Mouse (Mus musculus) neural tube, embryonic 15.5 days (tissue): Measurements from ENCODE around the gene Esr1. TPM values are rescaled to one million over a fixed set of nuclear protein-coding genes. Genes with fewer than 3 reads are reported as not detected.
"Not testable (repeated sequence)": the region's sequence is repeated elsewhere in the genome, so short reads cannot be mapped to it uniquely, and the experiment has no call there.

Experiments
- ATAC-seq: fragments of 200-750 bp; cut with Nextera tagmentation; 2 replicates; pipeline ENCODE4 v1.8.0; 2017; ENCODE audit warnings: mild to moderate bottlenecking, moderate TSS enrichment, moderate library complexity; ENCODE audit not compliant: low FRiP score
- H3K27ac ChIP-seq: fragments of 300-500 bp; sonication (generic); replicated peaks from 2 replicates; pipeline ENCODE4 v1.5.1; 2015; ENCODE audit warnings: mild to moderate bottlenecking, inconsistent platforms
- H3K27me3 ChIP-seq: fragments of 300-500 bp; sonication (generic); replicated peaks from 2 replicates; pipeline ENCODE4 v1.6.1; 2015; ENCODE audit warnings: inconsistent platforms
- H3K36me3 ChIP-seq: fragments of 300-500 bp; sonication (generic); 2 replicates; pipeline ENCODE4 v1.6.1; 2015; ENCODE audit warnings: inconsistent platforms
- H3K4me1 ChIP-seq: fragments of 300-500 bp; sonication (generic); 2 replicates; pipeline ENCODE4 v1.6.1; 2015; ENCODE audit warnings: inconsistent platforms
- H3K4me2 ChIP-seq: fragments of 300-500 bp; sonication (generic); 2 replicates; pipeline ENCODE4 v1.6.1; 2015; ENCODE audit warnings: inconsistent platforms, mild to moderate bottlenecking, moderate library complexity
- H3K4me3 ChIP-seq: fragments of 300-500 bp; sonication (generic); replicated peaks from 2 replicates; pipeline ENCODE4 v1.5.1; 2015; ENCODE audit warnings: mild to moderate bottlenecking, inconsistent platforms
- H3K9ac ChIP-seq: fragments of 300-500 bp; sonication (generic); replicated peaks from 2 replicates; pipeline ENCODE4 v1.6.1; 2015; ENCODE audit warnings: mild to moderate bottlenecking, inconsistent platforms
- H3K9me3 ChIP-seq: fragments of 300-500 bp; sonication (generic); replicated peaks from 2 replicates; pipeline ENCODE4 v1.6.1; 2016; ENCODE audit warnings: inconsistent platforms
- WGBS: fragments of 180-500 bp; shearing (Covaris S2); methylation state at CpG from one replicate; pipeline ENCODE4 v1.1.7; 2015; ENCODE audit warnings: mixed read lengths; 5-methylcytosine and 5-hydroxymethylcytosine counted together
- polyA plus RNA-seq: library from polyadenylated mRNA; unstranded; fragments of >200 nt; fragmentation: Nextera tagmentation; extraction: Ambion mirVana; gene quantifications from 2 replicates; pipeline ENCODE4 v1.2.1, GENCODE M21; 2015

Esr1 gene
- polyA plus RNA-seq, 1 experiment from 2014 or later = 0.70 TPM

DNA sequence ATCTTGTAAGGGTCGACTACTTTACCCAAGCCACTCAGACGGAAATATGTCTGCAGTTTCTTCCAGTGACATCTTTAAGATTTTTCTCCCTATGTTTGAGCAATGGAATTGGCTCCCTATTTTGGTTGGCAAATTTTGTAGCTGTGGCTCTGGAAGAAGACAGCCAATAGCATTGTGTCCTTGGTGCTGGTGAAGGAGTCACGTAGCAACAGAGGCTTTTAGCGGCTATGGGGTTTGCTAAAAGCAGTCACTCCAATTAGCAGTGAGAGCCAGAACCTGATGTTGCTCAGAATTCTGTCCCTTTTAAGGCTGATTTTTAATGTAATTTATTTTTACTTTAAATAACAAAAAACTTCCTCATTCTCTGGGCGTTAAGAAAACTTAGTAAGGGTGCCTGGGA, 54.0 kb downstream of the Esr1 start:
- Histone ChIP-seq H3K4me2 (no peak overlapping the region), H3K4me3 (no peak overlapping the region), H3K9ac (no peak overlapping the region), H3K36me3 (no peaks in the 10 kb centered on the region), H3K27me3 (no peaks in the 10 kb centered on the region), H3K9me3 (no peaks in the 10 kb centered on the region), H3K27ac (no peak overlapping the region), H3K4me1 (no peaks in the 10 kb centered on the region)
- 84% methylated on average over 5 of the region's 5 CpGs for WGBS
- ATAC-seq = no peak

DNA sequence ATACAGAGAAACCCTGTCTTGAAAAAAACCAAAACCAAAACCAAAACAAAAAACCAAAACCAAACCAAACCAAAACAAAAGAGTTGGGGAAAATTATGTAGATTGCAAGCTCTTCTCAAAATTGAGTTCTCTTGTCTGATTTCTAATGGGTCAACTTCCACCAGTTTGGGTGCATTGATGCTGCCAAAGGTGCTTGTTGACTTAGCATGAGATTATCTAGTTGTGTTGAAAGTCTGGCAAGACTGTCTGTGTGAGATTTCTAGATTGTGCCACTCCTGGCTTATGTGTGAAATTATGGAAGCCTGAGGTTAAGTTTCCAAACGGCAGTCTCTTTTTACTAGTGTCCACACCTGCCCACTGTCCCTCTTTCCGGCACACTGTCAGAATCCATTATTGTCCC, 55.6 kb downstream of the Esr1 start:
- WGBS = 90% methylated on average over 2 of the region's 2 CpGs
- Histone ChIP-seq H3K4me1 (no peaks in the 10 kb centered on the region), H3K36me3 (no peaks in the 10 kb centered on the region), H3K9me3 (no peaks in the 10 kb centered on the region), H3K4me2 (no peak overlapping the region), H3K27ac (no peak overlapping the region), H3K4me3 (no peak overlapping the region), H3K27me3 (no peaks in the 10 kb centered on the region), H3K9ac (no peak overlapping the region)
- ATAC-seq = no peak

- no peak for ATAC-seq
- no peaks in the 10 kb centered on the region for H3K9me3 ChIP-seq
- no peaks in the 10 kb centered on the region for H3K27me3 ChIP-seq
- no peaks in the 10 kb centered on the region for H3K36me3 ChIP-seq
- H3K4me3 ChIP-seq = no peak overlapping the region
- H3K27ac ChIP-seq = no peak overlapping the region
- WGBS = 83% methylated on average over 2 of the region's 2 CpGs
- no peak overlapping the region for H3K4me2 ChIP-seq
- H3K9ac ChIP-seq = no peak overlapping the region
- H3K4me1 ChIP-seq = no peaks in the 10 kb centered on the region
Measured at GRCm38 (mm10) chr10:4670053-4670452, 58.7 kb downstream of the Esr1 start.

DNA sequence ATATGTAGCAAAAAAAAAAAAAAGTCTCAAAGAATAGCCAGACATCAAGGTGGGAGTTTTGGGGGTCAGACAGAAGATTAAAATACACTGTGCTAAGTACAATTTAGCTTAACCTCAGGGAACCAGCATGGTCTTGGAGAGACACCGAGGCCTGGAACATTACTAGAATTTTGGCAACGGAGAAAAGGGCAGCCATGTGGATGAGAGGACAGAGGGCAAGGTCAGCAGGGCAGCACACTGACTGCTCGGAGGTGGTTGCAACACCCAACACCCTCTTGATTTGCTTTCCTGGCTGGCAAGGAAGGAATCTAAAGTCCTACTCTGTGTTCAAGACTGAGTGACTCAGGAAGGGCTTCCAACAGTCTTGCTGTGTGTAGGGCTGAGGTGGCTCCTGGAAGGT, 60.5 kb downstream of the Esr1 start:
- H3K27me3 ChIP-seq = no peaks in the 10 kb centered on the region
- no peak overlapping the region for H3K9ac ChIP-seq
- no peaks in the 10 kb centered on the region for H3K36me3 ChIP-seq
- no peak overlapping the region for H3K4me2 ChIP-seq
- no peaks in the 10 kb centered on the region for H3K9me3 ChIP-seq
- H3K4me1 ChIP-seq = no peaks in the 10 kb centered on the region
- no peak for ATAC-seq
- no peak overlapping the region for H3K4me3 ChIP-seq
- WGBS = 90% methylated on average over 3 of the region's 3 CpGs
- H3K27ac ChIP-seq = no peak overlapping the region

DNA sequence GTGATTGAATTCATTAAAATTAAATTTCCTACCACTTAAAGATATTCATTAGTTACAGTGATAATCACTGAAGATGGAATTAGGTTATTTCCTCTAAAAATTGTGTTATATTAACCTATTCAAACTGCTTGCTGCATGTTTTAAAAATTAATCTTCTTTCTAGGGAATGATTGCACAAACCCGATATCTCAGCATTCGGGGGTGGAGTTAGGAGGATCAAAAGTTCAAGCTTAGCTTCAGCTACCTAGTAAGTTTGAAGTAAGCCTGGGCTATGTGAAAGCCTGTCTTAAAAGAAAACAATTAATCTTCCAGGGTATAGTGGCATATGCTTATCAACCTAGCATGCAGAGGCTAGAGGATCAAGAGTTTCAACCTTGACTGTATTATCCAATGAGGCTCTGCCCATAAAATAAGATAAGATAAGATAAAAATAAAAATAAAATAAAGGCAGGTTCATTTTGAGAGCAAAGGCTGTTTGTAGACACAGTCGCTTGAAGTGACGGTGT, 62.0 kb downstream of the Esr1 start:
- 95% methylated on average over 4 of the region's 4 CpGs for WGBS

DNA sequence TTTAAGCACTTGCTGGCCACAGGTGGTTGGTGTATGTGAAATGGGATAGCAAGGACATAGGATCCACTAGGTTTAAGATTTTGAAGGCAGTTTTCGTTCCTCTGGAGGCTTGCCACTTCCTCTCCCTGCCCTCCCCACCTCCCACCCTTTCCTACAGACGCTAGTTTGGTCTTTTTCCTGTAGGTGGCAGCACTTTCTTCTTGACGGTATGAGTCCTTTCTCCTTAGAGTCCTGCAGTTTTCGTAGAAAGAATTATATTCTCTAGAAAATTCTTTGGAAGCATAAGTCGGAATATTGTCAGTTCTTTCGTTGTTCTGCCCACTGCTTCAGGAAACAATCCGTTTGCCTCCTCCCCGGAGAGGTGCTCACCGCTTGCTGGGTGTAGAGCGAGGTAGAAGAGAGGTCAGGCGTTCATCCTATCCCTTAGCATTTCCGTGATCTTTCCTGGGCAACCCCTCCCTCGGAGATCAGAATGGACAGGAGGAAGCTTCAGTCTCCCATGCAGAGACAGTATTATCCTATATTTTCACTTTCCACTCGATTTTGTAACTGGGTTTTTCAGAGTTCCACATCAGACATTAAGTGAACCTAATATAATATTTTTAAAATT, 63.7 kb downstream of the Esr1 start:
- not testable (repeated sequence) for H3K36me3 ChIP-seq, H3K27me3 ChIP-seq, H3K27ac ChIP-seq, H3K9ac ChIP-seq, H3K4me1 ChIP-seq, H3K4me3 ChIP-seq, H3K9me3 ChIP-seq
- H3K4me2 ChIP-seq = peak overlapping the region; percentile 46
- ATAC-seq = peak; percentile 82; the same call in 1 of the 2 replicates
- WGBS = 31% methylated on average over 14 of the region's 14 CpGs

More for the DNA sequence above, 62.0 kb downstream of the Esr1 start:
- Histone ChIP-seq H3K4me1 (no peaks in the 10 kb centered on the region), H3K4me2 (no peak overlapping the region), H3K9me3 (no peaks in the 10 kb centered on the region), H3K27me3 (no peaks in the 10 kb centered on the region), H3K36me3 (no peaks in the 10 kb centered on the region), H3K27ac (no peak overlapping the region), H3K9ac (no peak overlapping the region), H3K4me3 (no peak overlapping the region)
- no peak for ATAC-seq

GRCm38 (mm10) chr10:4683106-4683505, 71.7 kb downstream of the Esr1 start:
- Histone ChIP-seq H3K4me3 (no peak overlapping the region), H3K9me3 (no peaks in the 10 kb centered on the region), H3K9ac (no peak overlapping the region), H3K4me2 (no peak overlapping the region), H3K27ac (no peak overlapping the region), H3K36me3 (no peaks in the 10 kb centered on the region), H3K27me3 (no peaks in the 10 kb centered on the region), H3K4me1 (no peaks in the 10 kb centered on the region)
- no peak for ATAC-seq
- WGBS = 82% methylated on average over 5 of the region's 5 CpGs

GRCm38 (mm10) chr10:4683711-4684265, 72.4 kb downstream of the Esr1 start:
- WGBS = 86% methylated on average over 12 of the region's 12 CpGs
- H3K4me2 ChIP-seq = no peak overlapping the region
- no peaks in the 10 kb centered on the region for H3K9me3 ChIP-seq
- no peak overlapping the region for H3K4me3 ChIP-seq
- no peak overlapping the region for H3K9ac ChIP-seq
- no peaks in the 10 kb centered on the region for H3K27me3 ChIP-seq
- no peak for ATAC-seq
- no peaks in the 10 kb centered on the region for H3K4me1 ChIP-seq
- H3K27ac ChIP-seq = no peak overlapping the region
- no peaks in the 10 kb centered on the region for H3K36me3 ChIP-seq

- H3K4me1 ChIP-seq = no peaks in the 10 kb centered on the region
- no peak overlapping the region for H3K27ac ChIP-seq
- no peak overlapping the region for H3K4me2 ChIP-seq
- no peak overlapping the region for H3K9ac ChIP-seq
- H3K36me3 ChIP-seq = no peaks in the 10 kb centered on the region
- H3K4me3 ChIP-seq = no peak overlapping the region
- no peaks in the 10 kb centered on the region for H3K27me3 ChIP-seq
- no peaks in the 10 kb centered on the region for H3K9me3 ChIP-seq
- ATAC-seq = no peak
- 86% methylated on average over 7 of the region's 7 CpGs for whole genome bisulfite sequencing
Measured at GRCm38 (mm10) chr10:4694336-4694865, 83.0 kb downstream of the Esr1 start.

- no peaks in the 10 kb centered on the region for H3K36me3 ChIP-seq
- peaks cover 37% of the 10 kb centered on the region for H3K27me3 ChIP-seq
- H3K27ac ChIP-seq = no peak overlapping the region
- H3K4me2 ChIP-seq = peak overlapping the region; percentile 70
- H3K9me3 ChIP-seq = no peaks in the 10 kb centered on the region
- H3K4me1 ChIP-seq = peaks cover 24% of the 10 kb centered on the region
- 4% methylated on average over 15 of the region's 15 CpGs for WGBS
- H3K4me3 ChIP-seq = peak overlapping the region; percentile 36
- peak overlapping the region; percentile 42 for H3K9ac ChIP-seq
- ATAC-seq = peak; percentile 48; the same call in 1 of the 2 replicates
Measured at GRCm38 (mm10) chr10:4709915-4710314, 98.5 kb downstream of the Esr1 start.

- no peak for ATAC-seq
- Histone ChIP-seq H3K36me3 (no peaks in the 10 kb centered on the region), H3K27ac (no peak overlapping the region), H3K9ac (no peak overlapping the region), H3K4me3 (no peak overlapping the region), H3K4me1 (peaks cover 24% of the 10 kb centered on the region), H3K27me3 (peaks cover 37% of the 10 kb centered on the region), H3K9me3 (no peaks in the 10 kb centered on the region), H3K4me2 (peak overlapping the region; percentile 96)
- 48% methylated on average over 5 of the region's 5 CpGs for WGBS
Measured at GRCm38 (mm10) chr10:4711434-4711833, 100.0 kb downstream of the Esr1 start.
